Mouse (Mus musculus) lung, embryonic 16.5 days (tissue): Measurements from ENCODE around the gene Ddah2. TPM values are rescaled to one million over a fixed set of nuclear protein-coding genes. Genes with fewer than 3 reads are reported as not detected.
A peak's percentile ranks its signal among the peaks of the same experiment; 100 is the strongest.

ENCODE experiments used
- ATAC-seq: fragments of 200-750 bp; cut with Nextera tagmentation; 2 replicates; pipeline ENCODE4 v1.8.0; 2017; ENCODE audit warnings: low read depth, mild to moderate bottlenecking, moderate library complexity
- H3K27ac ChIP-seq: fragments of 300-500 bp; sonication (generic); 2 replicates; pipeline ENCODE4 v1.5.1; 2014; ENCODE audit warnings: mild to moderate bottlenecking, control low read depth, low read length
- H3K27me3 ChIP-seq: fragments of 300-500 bp; sonication (generic); 2 replicates; pipeline ENCODE4 v1.6.1; 2014; ENCODE audit warnings: low read depth, low read length, mixed read lengths; ENCODE audit not compliant: control insufficient read depth, insufficient read depth
- H3K36me3 ChIP-seq: fragments of 300-500 bp; sonication (generic); 2 replicates; pipeline ENCODE4 v1.6.1; 2014; ENCODE audit warnings: low read length; ENCODE audit not compliant: control insufficient read depth, insufficient read depth
- H3K4me1 ChIP-seq: fragments of 300-500 bp; sonication (generic); replicated peaks from 2 replicates; pipeline ENCODE4 v1.6.1; 2014; ENCODE audit warnings: low read length, mixed read lengths; ENCODE audit not compliant: control insufficient read depth, insufficient read depth
- H3K4me2 ChIP-seq: fragments of 300-500 bp; sonication (generic); 2 replicates; pipeline ENCODE4 v1.6.1; 2014; ENCODE audit warnings: low read depth, low read length, control low read depth
- H3K4me3 ChIP-seq: fragments of 300-500 bp; sonication (generic); 2 replicates; pipeline ENCODE4 v1.5.1; 2014; ENCODE audit warnings: mild to moderate bottlenecking, low read length, control low read depth
- H3K9ac ChIP-seq: fragments of 300-500 bp; sonication (generic); 2 replicates; pipeline ENCODE4 v1.6.1; 2014; ENCODE audit warnings: low read length, control low read depth
- H3K9me3 ChIP-seq: fragments of 300-500 bp; sonication (generic); 2 replicates; pipeline ENCODE4 v1.6.1; 2016; ENCODE audit warnings: low read length; ENCODE audit not compliant: control insufficient read depth
- WGBS: fragments of 180-500 bp; shearing (Covaris S2); extraction: QIAGEN DNeasy Blood & Tissue Kit; methylation state at CpG from one replicate; pipeline ENCODE4 v1.1.7; 2014; 5-methylcytosine and 5-hydroxymethylcytosine counted together
- polyA plus RNA-seq: library from polyadenylated mRNA; unstranded; fragments of >200 nt; fragmentation: Nextera tagmentation; extraction: Ambion mirVana; gene quantifications from 2 replicates; pipeline ENCODE4 v1.2.1, GENCODE M21; 2015

The Ddah2 gene
- polyA plus RNA-seq, 1 experiment from 2014 or later, result 309 TPM

DNA sequence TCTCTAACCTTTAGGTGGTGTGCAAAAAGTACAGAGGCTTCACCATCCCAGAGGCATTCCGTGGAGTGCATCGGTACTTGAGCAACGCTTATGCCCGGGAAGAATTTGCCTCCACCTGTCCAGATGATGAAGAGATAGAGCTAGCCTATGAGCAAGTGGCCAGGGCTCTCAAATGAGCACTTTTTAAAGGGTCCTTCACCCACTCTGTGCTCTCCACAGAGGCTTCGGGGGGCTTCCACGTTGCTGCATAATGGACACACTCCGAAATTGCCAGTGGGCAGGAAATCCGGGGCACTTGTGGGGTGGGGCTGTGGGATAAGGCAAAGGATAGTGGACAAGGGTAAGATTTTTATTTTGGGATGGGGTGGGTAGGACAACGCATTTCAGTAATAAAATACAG, 519 bp upstream of the Ddah2 start:
- ATAC-seq, result no peak
- Histone ChIP-seq H3K27ac (peak overlapping the region; percentile 92), H3K27me3 (no peaks in the 10 kb centered on the region), H3K9ac (no peak overlapping the region; the same call in 1 of the 2 replicates), H3K4me3 (peak overlapping the region; percentile 67; the same call in 1 of the 2 replicates), H3K36me3 (peaks cover 52% of the 10 kb centered on the region), H3K4me2 (peak overlapping the region; percentile 95), H3K4me1 (peaks cover 18% of the 10 kb centered on the region), H3K9me3 (no peaks in the 10 kb centered on the region)
- WGBS, result 39% methylated on average over 9 of the region's 9 CpGs

DNA sequence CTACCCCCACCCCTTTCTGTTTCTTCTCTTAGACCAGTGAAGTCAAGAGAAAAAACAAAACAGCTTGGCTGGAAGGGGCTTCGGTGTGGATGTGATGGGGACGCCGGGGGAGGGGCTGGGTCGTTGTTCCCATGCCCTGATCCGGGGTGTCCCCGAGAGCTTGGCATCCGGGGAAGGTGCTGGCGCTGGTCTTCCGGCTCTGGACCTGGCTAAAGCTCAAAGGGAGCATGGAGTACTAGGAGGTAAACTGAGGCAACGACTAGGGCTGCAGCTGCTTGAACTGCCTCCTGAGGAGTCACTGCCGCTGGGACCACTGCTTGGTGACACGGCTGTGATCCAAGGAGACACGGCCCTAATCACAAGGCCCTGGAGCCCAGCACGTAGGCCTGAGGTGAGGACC, 1.2 kb downstream of the Ddah2 start:
- WGBS, result 13% methylated on average over 14 of the region's 14 CpGs
- Histone ChIP-seq H3K9me3 (no peaks in the 10 kb centered on the region), H3K4me2 (peak overlapping the region; percentile 95), H3K27ac (peak overlapping the region; percentile 92; the same call in 1 of the 2 replicates), H3K9ac (peak overlapping the region; percentile 82), H3K27me3 (no peaks in the 10 kb centered on the region), H3K36me3 (peaks cover 39% of the 10 kb centered on the region), H3K4me1 (peaks cover 29% of the 10 kb centered on the region), H3K4me3 (peak overlapping the region; percentile 67)
- no peak for ATAC-seq

- Histone ChIP-seq H3K4me1 (peaks cover 36% of the 10 kb centered on the region), H3K9me3 (no peaks in the 10 kb centered on the region), H3K36me3 (peaks cover 33% of the 10 kb centered on the region), H3K9ac (peak overlapping the region; percentile 82), H3K27me3 (no peaks in the 10 kb centered on the region), H3K4me2 (peak overlapping the region; percentile 95), H3K27ac (no peak overlapping the region), H3K4me3 (peak overlapping the region; percentile 67)
- 55% methylated on average over 22 of the region's 22 CpGs for WGBS
- ATAC-seq, result no peak
Measured at GRCm38 (mm10) chr17:35060737-35061297, 2.0 kb downstream of the Ddah2 start.

- Histone ChIP-seq H3K27ac (no peak overlapping the region), H3K36me3 (peaks cover 30% of the 10 kb centered on the region), H3K9ac (no peak overlapping the region), H3K4me2 (no peak overlapping the region), H3K27me3 (no peaks in the 10 kb centered on the region), H3K9me3 (no peaks in the 10 kb centered on the region), H3K4me1 (peaks cover 41% of the 10 kb centered on the region), H3K4me3 (no peak overlapping the region)
- no peak for ATAC-seq
- WGBS, result 83% methylated on average over 7 of the region's 8 CpGs
Measured at GRCm38 (mm10) chr17:35061299-35061698, 2.5 kb downstream of the Ddah2 start.

DNA sequence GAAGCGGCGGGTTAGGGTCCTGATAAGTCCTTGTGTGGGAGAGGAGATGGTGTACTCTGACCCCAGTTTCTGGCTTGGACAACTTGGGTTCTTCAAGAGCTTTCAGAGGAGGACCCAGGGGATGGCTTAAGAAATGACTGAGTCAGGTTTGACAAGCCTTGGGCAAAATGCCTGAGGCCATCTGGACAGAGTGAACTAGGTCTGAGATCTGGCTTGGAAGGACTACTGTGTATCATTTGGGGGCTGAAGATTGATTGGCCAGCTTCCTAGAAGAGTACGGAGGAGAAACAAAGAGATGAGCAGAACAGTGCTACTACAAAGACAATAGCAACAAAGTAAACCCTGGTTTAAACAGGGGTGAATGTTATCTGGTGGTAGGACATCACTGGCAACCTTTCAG, 4.6 kb downstream of the Ddah2 start:
- WGBS, result 80% methylated on average over 3 of the region's 3 CpGs
- Histone ChIP-seq H3K36me3 (peaks cover 22% of the 10 kb centered on the region), H3K9ac (no peak overlapping the region), H3K9me3 (no peaks in the 10 kb centered on the region), H3K27ac (no peak overlapping the region; the same call in 1 of the 2 replicates), H3K4me2 (0 out of 2 replicates have a peak overlapping the region, but pooled peaks have one; percentile 70), H3K4me3 (no peak overlapping the region), H3K27me3 (no peaks in the 10 kb centered on the region), H3K4me1 (peaks cover 38% of the 10 kb centered on the region)
- no peak for ATAC-seq

GRCm38 (mm10) chr17:35064378-35064877, 5.6 kb downstream of the Ddah2 start:
- Histone ChIP-seq H3K4me3 (peak overlapping the region; percentile 43), H3K27me3 (no peaks in the 10 kb centered on the region), H3K4me1 (peaks cover 35% of the 10 kb centered on the region), H3K27ac (peak overlapping the region; percentile 94), H3K9me3 (no peaks in the 10 kb centered on the region), H3K9ac (peak overlapping the region; percentile 61), H3K4me2 (peak overlapping the region; percentile 70), H3K36me3 (peaks cover 22% of the 10 kb centered on the region)
- 22% methylated on average over 10 of the region's 10 CpGs for WGBS
- ATAC-seq, result no peak

- ATAC-seq, result peak; percentile 88
- Histone ChIP-seq H3K9ac (peak within 1 kb of the TSS; percentile 61), H3K27ac (peak within 1 kb of the TSS; percentile 94), H3K4me3 (peak within 1 kb of the TSS; percentile 43), H3K36me3 (peaks cover 22% of the 10 kb centered on the region), H3K4me2 (peak within 1 kb of the TSS; percentile 70), H3K27me3 (no peaks in the 10 kb centered on the region), H3K4me1 (peaks cover 31% of the 10 kb centered on the region), H3K9me3 (no peaks in the 10 kb centered on the region)
- WGBS, result 2% methylated on average over 48 of the region's 48 CpGs
Measured at GRCm38 (mm10) chr17:35064951-35065947, 6.4 kb downstream of the Ddah2 start, which contains the start of gene Ly6g6c. Gene Ly6g6c (plus strand): TSS chr17:35065388.

DNA sequence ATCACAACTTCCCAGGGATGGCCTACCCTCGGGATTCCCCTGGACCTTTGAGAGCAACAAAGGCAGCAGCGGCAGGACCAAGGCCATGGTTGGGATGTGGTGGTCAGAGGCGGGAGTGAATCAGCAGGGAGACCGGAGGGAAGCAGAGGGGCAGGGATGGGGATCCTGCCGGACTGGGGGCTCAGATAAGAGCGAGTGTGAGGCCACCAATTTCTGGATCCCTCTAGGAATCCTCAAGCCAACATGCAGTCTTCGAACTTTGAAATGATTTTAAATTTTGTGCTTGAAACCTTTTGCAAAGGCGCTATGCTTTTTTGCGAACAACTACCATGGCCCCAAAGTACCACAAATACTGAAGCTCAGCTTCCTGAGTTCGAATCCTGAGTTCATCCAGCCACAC, 7.2 kb downstream of the Ddah2 start, which contains the start of gene Mpig6b:
Gene Mpig6b (minus strand): TSS at position 101 of the 400 bp plus-strand sequence.
- Histone ChIP-seq H3K4me2 (peak within 1 kb of the TSS; percentile 70), H3K4me1 (peaks cover 24% of the 10 kb centered on the region), H3K36me3 (peaks cover 18% of the 10 kb centered on the region), H3K9ac (peak within 1 kb of the TSS; percentile 61), H3K27me3 (no peaks in the 10 kb centered on the region), H3K27ac (peak within 1 kb of the TSS; percentile 94), H3K4me3 (peak within 1 kb of the TSS; percentile 43), H3K9me3 (no peaks in the 10 kb centered on the region)
- 43% methylated on average over 10 of the region's 10 CpGs for WGBS
- no peak for ATAC-seq
